Mouse (Mus musculus) mouse trophoblast stem cell (cell line): ENCODE measurements around the gene Gpld1.

Source experiments
- in situ Hi-C, 2 experiments: fragments of 300-500 bp; cut with MseI, MboI; formaldehyde crosslinking; loops; 2 replicates in 1 of 2; 3 replicates in 1 of 2; pipeline ENCODE4 v1.15.1; 2025

Gene Gpld1

DNA sequence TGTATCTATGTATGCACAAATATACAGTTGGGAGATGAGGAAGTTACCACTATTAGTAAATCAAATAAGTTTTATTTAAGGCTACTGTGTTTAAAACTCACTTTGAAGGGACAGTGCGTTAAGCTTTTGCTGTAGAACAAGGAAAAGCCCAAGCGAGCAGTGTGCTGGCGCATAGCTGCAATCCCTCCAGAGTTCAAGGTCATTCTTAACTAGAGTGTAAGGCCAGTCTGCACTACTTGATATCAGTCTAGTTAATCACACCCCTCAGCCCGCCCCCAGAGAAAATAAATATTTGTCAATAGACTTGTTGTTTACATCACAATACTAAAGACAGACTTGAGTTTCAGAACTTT, 77.6 kb downstream of the Gpld1 start:
- in situ Hi-C loops, result loop anchor here (5.0 to 10.0 kb wide), 2 partner anchors 94 to 97 kb away; no protein-coding TSS in a partner anchor

DNA sequence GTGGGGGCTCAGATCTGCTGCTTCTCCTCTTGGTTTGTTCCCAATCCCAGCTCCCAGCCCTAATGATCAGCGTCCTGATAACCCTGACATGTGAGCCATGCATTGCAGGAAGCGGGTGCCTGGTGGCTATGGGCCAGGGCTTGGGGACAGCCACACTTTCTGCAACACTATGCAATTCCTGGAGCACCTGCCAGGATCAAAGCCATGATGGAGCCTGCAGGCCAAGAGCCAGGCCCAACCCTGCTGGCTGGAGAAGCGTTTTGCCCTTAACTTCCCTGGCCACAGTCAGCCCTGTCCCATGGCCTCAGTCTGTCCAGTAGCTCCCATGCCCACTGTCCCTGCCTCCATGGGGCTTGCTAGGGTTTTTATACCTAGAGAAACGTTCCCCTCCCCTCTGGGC, 79.4 kb downstream of the Gpld1 start:
- in situ Hi-C loops, result loop anchor here (5.0 to 10.0 kb wide), 2 partner anchors 92 to 95 kb away; no protein-coding TSS in a partner anchor

DNA sequence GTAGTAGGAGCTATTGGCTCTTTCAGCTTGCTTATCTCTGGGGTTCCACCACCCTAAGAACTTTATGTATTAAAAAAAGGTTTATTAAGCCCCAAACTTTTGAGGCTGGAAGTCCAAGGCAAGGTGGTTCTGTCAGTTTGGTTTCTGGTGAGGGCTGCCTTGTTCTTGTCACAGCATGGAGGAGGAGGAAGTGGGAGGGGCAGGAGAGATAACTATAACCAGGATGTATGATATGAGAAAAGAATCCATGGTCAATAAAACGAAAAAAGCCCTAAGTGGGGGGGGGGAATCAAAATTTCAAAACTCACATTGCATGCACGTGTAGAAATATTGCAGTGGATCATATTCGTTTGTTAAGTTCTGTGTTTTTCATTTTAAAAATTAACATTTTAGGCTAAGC, 80.2 kb downstream of the Gpld1 start:
- in situ Hi-C loops, result loop anchor here (5.0 to 10.0 kb wide), 2 partner anchors 92 to 94 kb away; no protein-coding TSS in a partner anchor

DNA sequence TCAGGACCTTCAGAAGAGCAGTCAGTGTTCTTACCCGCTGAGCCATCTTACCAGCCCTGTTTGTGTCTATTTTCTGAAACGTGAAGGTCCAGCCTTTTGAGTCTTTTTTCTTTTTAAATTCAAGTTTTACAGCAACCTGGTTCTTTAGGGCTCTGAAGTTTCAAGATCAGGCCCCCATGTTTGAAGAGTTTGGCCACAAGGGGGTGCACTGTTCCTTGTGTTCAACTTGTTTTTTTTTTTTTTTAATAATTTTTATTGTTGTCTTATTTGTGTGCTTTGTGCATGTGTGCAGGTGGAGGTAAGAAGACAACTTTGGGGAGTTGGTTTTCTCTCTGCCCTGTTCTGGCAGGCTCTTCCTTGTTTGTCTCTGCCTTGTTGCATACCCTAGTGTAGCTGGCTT, 81.7 kb downstream of the Gpld1 start:
- in situ Hi-C loops, result loop anchor here (5.0 to 10.0 kb wide), 2 partner anchors 90 to 93 kb away; no protein-coding TSS in a partner anchor

DNA sequence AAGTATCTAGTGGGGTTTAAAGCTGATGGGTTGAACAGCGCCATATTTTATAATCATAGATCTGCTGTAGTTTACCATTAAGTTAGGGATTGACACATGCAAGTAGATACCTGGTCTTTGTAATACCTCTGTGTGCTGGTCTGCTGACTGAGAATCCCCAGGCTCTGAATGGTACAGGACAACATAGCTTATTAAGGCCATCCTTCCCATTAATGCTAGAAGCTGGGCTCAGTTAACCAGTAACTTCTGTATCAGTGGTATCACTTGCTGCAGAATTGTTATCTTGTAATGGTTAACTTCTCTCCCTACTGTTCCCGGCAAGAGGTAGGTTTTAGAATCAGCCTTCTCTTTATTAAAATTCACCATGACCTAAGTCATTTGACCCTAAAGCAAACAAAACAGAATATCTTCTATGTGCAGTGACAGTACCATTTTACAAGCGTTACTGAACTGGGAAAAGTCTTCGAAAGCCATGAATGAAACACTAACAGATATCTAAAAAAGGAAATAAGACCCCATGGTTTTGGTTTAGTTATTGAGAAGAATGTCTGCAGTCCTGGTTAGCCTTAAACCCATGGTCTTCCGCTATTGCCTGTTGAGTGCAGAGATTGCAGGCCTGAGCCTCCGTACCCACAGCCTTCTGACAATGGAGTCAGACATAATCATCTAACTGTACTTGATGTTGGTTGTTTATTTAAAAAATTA, 83.6 kb downstream of the Gpld1 start:
- in situ Hi-C loops, result loop anchor here in 1 of 2 experiments (10.0 kb wide), 1 partner anchor 88 kb away; no protein-coding TSS in a partner anchor

DNA sequence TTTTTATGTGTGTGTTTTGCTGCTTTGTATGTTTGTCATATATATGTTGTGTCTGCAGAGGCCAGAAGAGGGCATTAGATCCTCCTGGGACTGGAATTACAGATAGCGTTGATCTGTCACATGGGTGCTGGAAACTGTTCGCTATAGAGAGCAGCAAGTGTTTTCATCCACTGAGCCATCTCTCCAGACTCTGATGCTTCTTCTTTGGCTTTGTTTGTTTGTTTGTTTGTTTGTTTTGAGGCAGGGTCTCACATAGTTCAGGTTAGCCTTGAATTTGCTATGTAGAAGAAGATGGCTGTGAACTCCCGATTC, 84.1 kb downstream of the Gpld1 start:
- in situ Hi-C loops, result loop anchor here in 1 of 2 experiments (10.0 kb wide), 1 partner anchor 88 kb away; no protein-coding TSS in a partner anchor

DNA sequence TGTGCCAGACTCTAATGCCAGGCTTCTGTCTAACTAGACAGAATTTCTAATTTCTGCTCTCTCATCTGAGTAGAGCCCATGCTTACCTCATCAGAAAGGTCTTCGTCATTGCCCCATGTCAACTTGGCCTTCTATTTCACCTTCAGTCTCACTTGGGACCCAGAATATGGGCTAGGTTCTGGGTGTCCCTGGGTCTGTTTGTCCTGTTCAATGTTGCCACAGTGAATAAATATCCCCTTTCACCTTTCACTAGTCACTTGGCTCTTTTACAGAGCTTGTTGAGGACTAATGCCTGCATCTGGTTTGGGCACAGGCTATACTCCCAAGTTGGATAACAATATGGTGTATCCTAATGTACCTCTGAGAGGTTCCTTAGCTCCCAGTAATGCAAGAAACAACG, 96.5 kb downstream of the Gpld1 start:
- in situ Hi-C loops, result no loop called here
